Comparison of ENCODE assay signal across 13 mouse cellular contexts in the genomic region with DNA sequence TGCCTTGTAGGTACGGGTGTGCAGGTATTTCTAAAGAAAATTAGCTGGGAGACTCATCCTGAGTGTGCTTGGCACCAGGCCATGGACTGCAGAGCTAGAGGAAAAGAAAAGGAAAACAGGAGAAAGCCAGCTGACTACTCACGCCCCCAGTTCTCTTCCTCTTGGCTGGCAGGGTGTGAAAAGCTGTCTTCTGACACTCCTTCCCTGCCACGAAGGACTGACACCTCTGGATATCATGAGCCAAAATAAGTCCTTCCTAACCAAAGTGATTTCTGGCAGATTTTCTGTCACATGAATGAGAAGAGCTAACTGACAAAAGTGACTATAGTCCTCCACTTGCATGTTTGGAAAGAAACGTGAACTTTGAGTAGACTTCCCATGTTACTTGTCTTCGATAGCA. TPM values are rescaled to one million over a fixed set of nuclear protein-coding genes. Genes with fewer than 3 reads are reported as not detected.
"Had no signal": no experiment of that assay in that cellular context is flagged by ENCODE, and none has a peak within 500 bp of the region (broad histone marks: within the 10 kb centered on the region; RNA-seq: fewer than 3 reads in every experiment).

No protein-coding gene starts in this region.

- DNase-seq: kidney, adult 18-20 months; kidney, adult 9 months; kidney, postnatal 14 days; kidney, postnatal 4 days; liver, postnatal 0 days; lung, embryonic 14.5 days; spleen, adult 18-20 months; thymus, adult 18-20 months; thymus, postnatal 36 days had no signal

- ATAC-seq: intestine, embryonic 16.5 days; liver, postnatal 0 days; lung, postnatal 0 days; midbrain, embryonic 15.5 days had no signal

RNA-seq across cellular contexts. Expression of a gene that starts 5.3 kb away (rescaled TPM):
- total RNA-seq: left cerebral cortex, adult 2 months had no signal
